Comparison of ENCODE assay signal across 13 mouse cellular contexts in genomic region chr13:13492151-13492550, GRCm38 (mm10). TPM values are rescaled to one million over a fixed set of nuclear protein-coding genes. Genes with fewer than 3 reads are reported as not detected.
DNase-seq lines count a peak whose midpoint lies in the region; ATAC-seq and TF ChIP-seq lines count a peak whose summit lies in the region.
"Had no signal": no experiment of that assay in that cellular context is flagged by ENCODE, and none has a peak within 500 bp of the region (broad histone marks: within the 10 kb centered on the region; RNA-seq: fewer than 3 reads in every experiment).

No protein-coding gene starts in this region.

- H3K9me3 ChIP-seq in heart, embryonic 12.5 days (replicated peaks): no peaks in the 10 kb centered on the region
- no peaks in the 10 kb centered on the region for H3K9me3 ChIP-seq in lung, embryonic 16.5 days (ENCODE audit: control insufficient read depth, low read length)
- no peaks in the 10 kb centered on the region for H3K9me3 ChIP-seq in embryonic facial prominence, embryonic 15.5 days (replicated peaks)
- H3K9me3 ChIP-seq: neural tube, embryonic 15.5 days had no signal

- TF ChIP-seq CTCF in lung, adult 2 months (IDR thresholded peaks at IDR 0.05; ENCODE audit: insufficient read depth, low read length): no peak

- peaks cover 34% of the 10 kb centered on the region for H3K36me3 ChIP-seq in heart, embryonic 12.5 days
- peaks cover 4% of the 10 kb centered on the region; the same call in 1 of the 2 replicates for H3K36me3 ChIP-seq in lung, embryonic 16.5 days (ENCODE audit: control insufficient read depth, insufficient read depth, low read length)
- peaks cover 2% of the 10 kb centered on the region; the same call in 1 of the 2 replicates for H3K36me3 ChIP-seq in embryonic facial prominence, embryonic 15.5 days
- H3K36me3 ChIP-seq: neural tube, embryonic 15.5 days had no signal

- DNase-seq in heart, postnatal 25 days (ENCODE audit: low spot score): no peak
- DNase-seq in lung, adult 2 months: no peak
- peak; percentile 10 for DNase-seq in naive thymus-derived CD4-positive, alpha-beta T cell, adult 2 months (ENCODE audit: low read depth)
- no peak for DNase-seq in T-cell, adult 2 months (ENCODE audit: low spot score)
- DNase-seq: cerebellum, adult 11 months; liver, postnatal 0 days; right cerebral cortex, adult 18-20 months; thymus, postnatal 14 days had no signal

- WGBS in heart, embryonic 12.5 days: 44% methylated on average over 2 of the region's 2 CpGs
- WGBS in lung, embryonic 16.5 days: 32% methylated on average over 2 of the region's 2 CpGs
- 49% methylated on average over 2 of the region's 2 CpGs for WGBS in lung, adult 2 months
- WGBS in embryonic facial prominence, embryonic 15.5 days: 23% methylated on average over 2 of the region's 2 CpGs

- no peak for TF ChIP-seq POLR2A in lung, adult 2 months (IDR thresholded peaks at IDR 0.05; ENCODE audit: borderline replicate concordance, extremely low read depth, low read depth, low read length)

- H3K4me3 ChIP-seq in heart, embryonic 12.5 days: no peak overlapping the region
- no peak overlapping the region for H3K4me3 ChIP-seq in lung, embryonic 16.5 days (ENCODE audit: low read length)
- H3K4me3 ChIP-seq in lung, adult 2 months (replicated peaks; ENCODE audit: extremely low read depth, low read depth, low read length): no peak overlapping the region
- H3K4me3 ChIP-seq in embryonic facial prominence, embryonic 15.5 days (replicated peaks): no peak overlapping the region
- H3K4me3 ChIP-seq: layer of hippocampus, adult 2 months; neural tube, embryonic 15.5 days had no signal

- no peak overlapping the region for H3K9ac ChIP-seq in heart, embryonic 12.5 days
- H3K9ac ChIP-seq in lung, embryonic 16.5 days (ENCODE audit: low read length): no peak overlapping the region
- H3K9ac ChIP-seq in embryonic facial prominence, embryonic 15.5 days: no peak overlapping the region
- H3K9ac ChIP-seq: liver, postnatal 0 days; neural tube, embryonic 15.5 days had no signal

- H3K4me1 ChIP-seq in heart, embryonic 12.5 days (replicated peaks): 0 out of 2 replicates have a peak, but pooled peaks cover 10% of the 10 kb centered on the region
- no peaks in the 10 kb centered on the region; the same call in 1 of the 2 replicates for H3K4me1 ChIP-seq in lung, embryonic 16.5 days (replicated peaks; ENCODE audit: control insufficient read depth, insufficient read depth, low read length)
- H3K4me1 ChIP-seq in lung, adult 2 months (ENCODE audit: control insufficient read depth, insufficient read depth, low read length): peaks cover 3% of the 10 kb centered on the region; the same call in 1 of the 2 replicates
- H3K4me1 ChIP-seq in embryonic facial prominence, embryonic 15.5 days: peaks cover 18% of the 10 kb centered on the region; the same call in 1 of the 2 replicates
- H3K4me1 ChIP-seq: neural tube, embryonic 15.5 days had no signal

- 0 out of 2 replicates have a peak overlapping the region, but pooled peaks have one; percentile 26 for H3K27ac ChIP-seq in heart, embryonic 12.5 days (ENCODE audit: poor library complexity, severe bottlenecking)
- H3K27ac ChIP-seq in lung, embryonic 16.5 days (ENCODE audit: low read length): no peak overlapping the region; the same call in 1 of the 2 replicates
- no peak overlapping the region for H3K27ac ChIP-seq in embryonic facial prominence, embryonic 15.5 days (replicated peaks)
- H3K27ac ChIP-seq: layer of hippocampus, adult 2 months; neural tube, embryonic 15.5 days had no signal

- H3K4me2 ChIP-seq in heart, embryonic 12.5 days: no peak overlapping the region
- no peak overlapping the region for H3K4me2 ChIP-seq in lung, embryonic 16.5 days (ENCODE audit: low read depth, low read length)
- no peak overlapping the region for H3K4me2 ChIP-seq in embryonic facial prominence, embryonic 15.5 days (replicated peaks)
- H3K4me2 ChIP-seq: neural tube, embryonic 15.5 days had no signal

- ATAC-seq in heart, embryonic 12.5 days (ENCODE audit: insufficient number of reproducible peaks, low FRiP score): no peak
- peak; percentile 76 for ATAC-seq in lung, embryonic 16.5 days (ENCODE audit: low read depth)
- ATAC-seq in embryonic facial prominence, embryonic 15.5 days (ENCODE audit: insufficient number of reproducible peaks, low FRiP score, low TSS enrichment, low read depth): peak; percentile 39; the same call in 1 of the 2 replicates
- ATAC-seq: liver, postnatal 0 days had no signal

- intact Hi-C loops in heart, postnatal 25 days (cut with DNase I): no loop called here

- no peaks in the 10 kb centered on the region for H3K27me3 ChIP-seq in heart, embryonic 12.5 days (replicated peaks)
- no peaks in the 10 kb centered on the region for H3K27me3 ChIP-seq in lung, embryonic 16.5 days (ENCODE audit: control insufficient read depth, insufficient read depth, low read depth, low read length)
- no peaks in the 10 kb centered on the region for H3K27me3 ChIP-seq in embryonic facial prominence, embryonic 15.5 days
- H3K27me3 ChIP-seq: neural tube, embryonic 15.5 days had no signal

RNA-seq across cellular contexts. Expression of gene Nid1, which starts 54.8 kb away (rescaled TPM):
- 91.7 and 102 TPM in 2 replicates for polyA plus RNA-seq in heart, embryonic 12.5 days (2016; fragmentation: Nextera tagmentation; extraction: Ambion mirVana)
- 100 to 1,000 TPM in 1 of 2 experiments, 10 to 100 TPM in 1; 98.8 to 118 TPM for total RNA-seq in heart, postnatal 25 days (2021)
- polyA plus RNA-seq in lung, embryonic 16.5 days (2015; fragmentation: Nextera tagmentation; extraction: Ambion mirVana): 165 and 167 TPM in 2 replicates
- 94.2 and 96.7 TPM in 2 replicates for polyA plus RNA-seq in lung, adult 2 months (2012; rRNA removed)
- 90.2 and 92.0 TPM in 2 replicates for polyA plus RNA-seq in embryonic facial prominence, embryonic 15.5 days (2015; fragmentation: Nextera tagmentation; extraction: Ambion mirVana)
